Mouse (Mus musculus) cerebellum, postnatal 25 days (tissue): ENCODE results near the gene Snx32.

ENCODE experiments used
- DNase-seq, 2 experiments: peaks; one replicate each; pipeline ENCODE4 v3.0.0; 2021; ENCODE audit warnings: mixed read lengths in 2 of 2

The Snx32 gene

GRCm38 (mm10) chr19:5480016-5480415, 30.3 kb downstream of the Snx32 start:
- DNase-seq = peak; percentile 39 to 44

- DNase-seq = no peak
Observed at GRCm38 (mm10) chr19:5477668-5478300, 32.6 kb downstream of the Snx32 start.

GRCm38 (mm10) chr19:5477004-5477667, 33.2 kb downstream of the Snx32 start:
- peak in 1 of 2 experiments; percentile 38 for DNase-seq

- DNase-seq = peak; percentile 63 to 75
Observed at GRCm38 (mm10) chr19:5475069-5475714, 35.1 kb downstream of the Snx32 start.

GRCm38 (mm10) chr19:5474281-5475068, 35.9 kb downstream of the Snx32 start:
- peak; percentile 47 to 85 for DNase-seq

GRCm38 (mm10) chr19:5473720-5474119, 36.6 kb downstream of the Snx32 start, which contains the start of gene Efemp2:
Efemp2 (plus strand) TSS chr19:5473954.
- DNase-seq = peak; percentile 56 to 76

GRCm38 (mm10) chr19:5472857-5473256, 37.5 kb downstream of the Snx32 start:
- DNase-seq = no peak

- DNase-seq = no peak
Observed at GRCm38 (mm10) chr19:5471846-5472245, 38.5 kb downstream of the Snx32 start.

- no peak for DNase-seq
Observed at GRCm38 (mm10) chr19:5468374-5468773, 42.0 kb downstream of the Snx32 start, which contains the start of gene Ctsw. Ctsw (minus strand) TSS chr19:5468507.

- DNase-seq = no peak
Observed at GRCm38 (mm10) chr19:5466916-5467500, 43.3 kb downstream of the Snx32 start.

GRCm38 (mm10) chr19:5465037-5465436, 45.3 kb downstream of the Snx32 start:
- peak in 1 of 2 experiments; percentile 27 for DNase-seq

- DNase-seq = peak; percentile 76 to 82
Observed at GRCm38 (mm10) chr19:5463791-5464562, 46.4 kb downstream of the Snx32 start.

GRCm38 (mm10) chr19:5463212-5463611, 47.1 kb downstream of the Snx32 start:
- DNase-seq = peak in 1 of 2 experiments; percentile 23

GRCm38 (mm10) chr19:5461411-5461810, 48.9 kb downstream of the Snx32 start:
- DNase-seq = no peak

- peak; percentile 92 for DNase-seq
Observed at GRCm38 (mm10) chr19:5460465-5460911, 49.9 kb downstream of the Snx32 start, which contains the start of gene Fibp. Fibp (plus strand) TSS chr19:5460615.

GRCm38 (mm10) chr19:5459896-5460295, 50.4 kb downstream of the Snx32 start:
- peak in 1 of 2 experiments; percentile 9 for DNase-seq

- DNase-seq = peak; percentile 11 to 48
Observed at GRCm38 (mm10) chr19:5459019-5459418, 51.3 kb downstream of the Snx32 start.

- DNase-seq = no peak
Observed at GRCm38 (mm10) chr19:5457746-5458442, 52.4 kb downstream of the Snx32 start, which contains the start of gene Ccdc85b. Ccdc85b (minus strand) TSS chr19:5457894.

GRCm38 (mm10) chr19:5456922-5457745, 53.2 kb downstream of the Snx32 start:
- DNase-seq = peak; percentile 99
